Mouse (Mus musculus) erythroid progenitor cell, adult 5-6 weeks (primary cell): ENCODE results near the gene Klrb1c. TPM values are rescaled to one million over a fixed set of nuclear protein-coding genes. Genes with fewer than 3 reads are reported as not detected.
"Not testable (repeated sequence)": the region's sequence is repeated elsewhere in the genome, so short reads cannot be mapped to it uniquely, and the experiment has no call there.

Source experiments
- ATAC-seq: replicated peaks from 2 replicates; pipeline ENCODE4 v1.8.0; 2016; ENCODE audit warnings: moderate number of reproducible peaks, mild to moderate bottlenecking, moderate TSS enrichment, inconsistent platforms; ENCODE audit not compliant: poor library complexity, low FRiP score, severe bottlenecking
- total RNA-seq, 2 experiments: library from RNA; stranded (forward) in 1 of 2; stranded (reverse) in 1 of 2; fragments of 150-400 nt in 1 of 2; fragments of 186-747, 209-891 nt in 1 of 2; gene quantifications; 2 replicates each; pipeline versions ENCODE4 v1.2.3 to v1.2.4; 2015 to 2017; ENCODE audit warnings: low replicate concordance in 2 of 2

Klrb1c gene
- total RNA-seq (2015; ENCODE audit: low replicate concordance) (10.5 TPM in 1 of 2 replicates, not detected in the other), total RNA-seq (2017; ENCODE audit: low replicate concordance) (1.3 and 1.5 TPM in 2 replicates)

GRCm38 (mm10) chr6:128789115-128789514, at the start of gene Klrb1c:
Gene Klrb1c, minus strand, starts transcription at chr6:128789215.
- no peak for ATAC-seq

- no peak for ATAC-seq
Measured at GRCm38 (mm10) chr6:128837454-128838341, 48.7 kb upstream of the Klrb1c start.

GRCm38 (mm10) chr6:128836955-128837334, 47.9 kb upstream of the Klrb1c start:
- no peak for ATAC-seq

GRCm38 (mm10) chr6:128836191-128836954, 47.4 kb upstream of the Klrb1c start:
- ATAC-seq: no peak

GRCm38 (mm10) chr6:128835571-128835970, 46.6 kb upstream of the Klrb1c start:
- no peak for ATAC-seq

GRCm38 (mm10) chr6:128833046-128833445, 44.0 kb upstream of the Klrb1c start:
- ATAC-seq: no peak

GRCm38 (mm10) chr6:128829837-128830236, 40.8 kb upstream of the Klrb1c start:
- ATAC-seq: no peak

GRCm38 (mm10) chr6:128826781-128827180, 37.8 kb upstream of the Klrb1c start:
- no peak for ATAC-seq

- no peak for ATAC-seq
Measured at GRCm38 (mm10) chr6:128826132-128826531, 37.1 kb upstream of the Klrb1c start, which contains the start of the genes Gm44511 and Klrb1b. Gene Gm44511, minus strand, starts transcription at chr6:128826315. Gene Klrb1b, minus strand, starts transcription at chr6:128826331.

GRCm38 (mm10) chr6:128818083-128818802, 29.2 kb upstream of the Klrb1c start:
- no peak for ATAC-seq

GRCm38 (mm10) chr6:128808532-128808931, 19.5 kb upstream of the Klrb1c start:
- ATAC-seq: no peak

GRCm38 (mm10) chr6:128807021-128807420, 18.0 kb upstream of the Klrb1c start:
- no peak for ATAC-seq

- peak; percentile 63; the same call in 1 of the 2 replicates for ATAC-seq
Measured at GRCm38 (mm10) chr6:128804823-128805640, 16.0 kb upstream of the Klrb1c start.

GRCm38 (mm10) chr6:128802999-128803857, 14.2 kb upstream of the Klrb1c start:
- ATAC-seq: peak; percentile 71

GRCm38 (mm10) chr6:128802557-128802956, 13.5 kb upstream of the Klrb1c start:
- ATAC-seq: peak; percentile 3; the same call in 1 of the 2 replicates

- ATAC-seq: not testable (repeated sequence)
Measured at GRCm38 (mm10) chr6:128800696-128801095, 11.7 kb upstream of the Klrb1c start.

GRCm38 (mm10) chr6:128799896-128800270, 10.9 kb upstream of the Klrb1c start:
- no peak for ATAC-seq
